Mouse (Mus musculus) central nervous system, embryonic 14 days (tissue): ENCODE measurements around the gene Amn1. TPM values are rescaled to one million over a fixed set of nuclear protein-coding genes. Genes with fewer than 3 reads are reported as not detected.

Experiments used
- polyA plus RNA-seq: library from polyadenylated mRNA; depleted of rRNA; stranded (reverse); fragments of >200 nt; gene quantifications from 2 replicates; pipeline ENCODE4 v1.2.3, GENCODE M21; 2012; rRNA removed

The Amn1 gene
- 64.7 and 77.2 TPM in 2 replicates for polyA plus RNA-seq

DNA sequence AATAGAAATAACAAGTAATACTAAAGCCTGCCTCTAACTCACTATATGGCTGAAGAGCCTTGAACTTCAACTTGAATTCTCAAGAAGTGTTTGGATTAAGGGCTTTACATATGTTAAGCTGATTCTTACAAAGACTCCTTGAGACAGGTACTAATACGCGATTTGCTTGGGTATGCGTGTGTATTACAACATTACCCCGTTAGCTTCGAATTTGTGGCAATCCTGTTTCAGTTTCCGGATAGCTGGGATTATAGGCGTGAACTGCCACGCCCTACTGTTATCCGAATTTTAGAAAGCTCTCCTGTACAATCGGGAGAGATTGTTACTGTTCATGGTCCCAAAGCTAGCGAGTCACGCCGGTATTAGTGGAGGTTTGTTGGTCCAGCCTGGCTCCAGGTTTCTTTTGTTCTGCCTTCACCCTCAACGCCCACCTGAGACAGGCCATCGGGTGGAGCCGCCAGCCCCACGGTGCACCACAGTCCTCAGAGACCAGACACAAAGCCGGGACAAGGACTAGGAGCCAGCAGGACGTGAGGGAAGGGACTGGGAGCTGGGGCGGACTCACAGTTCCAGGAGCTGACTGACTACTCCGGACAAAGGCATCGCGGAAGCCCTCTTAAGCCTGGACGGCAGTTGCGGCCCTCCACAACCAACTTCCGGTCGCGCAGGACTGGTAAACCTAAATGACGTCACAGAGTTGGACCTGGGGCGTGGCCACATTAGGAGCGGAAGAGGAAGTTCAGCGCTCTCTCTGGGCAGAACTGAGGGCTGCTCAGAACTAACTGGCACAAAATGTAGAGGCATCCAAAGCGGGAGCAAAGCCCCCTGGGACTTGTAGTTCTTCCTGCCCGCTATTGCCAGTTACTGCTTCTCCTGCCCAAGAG lies at the start of gene Amn1:
Gene Amn1, minus strand, starts transcription at position 672 of the 884 bp plus-strand sequence.

DNA sequence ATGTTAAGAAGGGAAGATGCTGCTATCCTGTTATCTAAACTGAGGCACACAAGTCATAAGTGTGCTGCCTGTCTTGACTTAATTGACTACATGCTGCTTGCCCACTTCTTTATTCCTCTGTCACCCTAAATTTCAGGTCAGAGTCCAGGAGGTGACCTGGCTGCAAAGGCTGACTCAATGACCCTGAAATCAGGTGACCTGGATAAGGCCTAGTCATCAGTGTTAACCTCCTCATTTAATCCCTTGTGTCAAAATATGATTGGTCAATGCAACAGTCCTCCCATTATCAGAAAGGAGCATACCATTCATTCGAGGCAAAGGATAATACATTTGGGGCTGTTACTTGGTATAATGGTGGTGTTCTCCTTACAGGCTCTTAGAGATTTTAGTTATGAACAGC lies 49.0 kb downstream of the Amn1 start, which contains the start of gene Etfbkmt:
Gene Etfbkmt, plus strand, starts transcription at position 379 of the 400 bp plus-strand sequence.

DNA sequence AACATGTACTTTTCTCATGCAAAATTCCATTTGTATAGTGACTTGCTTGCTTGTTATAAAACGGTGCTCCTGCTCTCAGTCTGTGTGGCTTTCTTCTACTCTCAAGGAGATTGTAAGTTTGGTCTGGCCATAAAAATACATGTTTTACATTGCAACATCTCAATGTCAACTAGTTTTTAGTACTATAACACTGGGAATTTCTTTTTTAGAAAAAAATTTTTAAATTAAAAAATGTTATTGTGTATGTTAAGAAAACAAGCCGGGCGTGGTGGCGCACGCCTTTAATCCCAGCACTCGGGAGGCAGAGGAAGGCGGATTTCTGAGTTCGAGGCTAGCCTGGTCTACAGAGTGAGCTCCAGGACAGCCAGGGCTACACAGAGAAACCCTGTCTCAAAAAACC lies 58.6 kb downstream of the Amn1 start, which contains the start of gene Gm10203:
Gene Gm10203, plus strand, starts transcription at position 301 of the 400 bp plus-strand sequence.

Other genes starting within 250 kb of the Amn1 start
- 42.3 and 56.8 TPM in 2 replicates for gene Sinhcaf, start 242.2 kb downstream of the Amn1 start, polyA plus RNA-seq
- gene Dennd5b, start 87.0 kb downstream of the Amn1 start, polyA plus RNA-seq, result 9.8 and 11.3 TPM in 2 replicates
- not detected in 2 replicates for gene Gm10203, start 58.5 kb downstream of the Amn1 start, polyA plus RNA-seq
- 7.1 and 8.0 TPM in 2 replicates for gene Etfbkmt, start 48.9 kb downstream of the Amn1 start, polyA plus RNA-seq
- 9.1 and 9.5 TPM in 2 replicates for gene Resf1, start 120.7 kb upstream of the Amn1 start, polyA plus RNA-seq
- 13.3 and 15.3 TPM in 2 replicates for gene Bicd1, start 220.2 kb upstream of the Amn1 start, polyA plus RNA-seq